Mouse (Mus musculus): ENCODE data around the gene Gm6526.
"Not testable (repeated sequence)": the region's sequence is repeated elsewhere in the genome, so short reads cannot be mapped to it uniquely, and the experiment has no call there.

Gm6526 gene

DNA sequence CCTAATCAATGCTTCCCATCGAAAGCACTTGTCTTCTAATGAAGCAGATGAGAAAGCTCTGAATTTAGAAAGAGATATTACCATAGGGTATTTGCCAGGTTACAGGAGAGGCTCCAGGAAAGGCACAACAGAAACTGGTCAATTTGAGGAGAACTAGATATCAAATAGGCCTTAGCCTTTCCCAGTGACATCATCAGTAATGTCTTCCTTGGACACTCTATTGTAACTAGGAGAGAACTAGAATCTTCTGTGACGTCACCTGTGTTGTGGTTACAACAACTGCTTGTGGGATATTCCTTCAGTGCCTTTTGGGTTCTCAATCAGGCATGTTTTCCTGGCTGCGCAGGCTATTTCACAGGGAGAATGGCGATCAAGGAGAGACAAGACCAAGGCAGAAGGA, at the start of gene Gm6526:
Gene Gm6526 (plus strand): TSS at position 301 of the 400 bp plus-strand sequence.
- not testable (repeated sequence) for DNase-seq (ENCODE audit: low read depth)

DNA sequence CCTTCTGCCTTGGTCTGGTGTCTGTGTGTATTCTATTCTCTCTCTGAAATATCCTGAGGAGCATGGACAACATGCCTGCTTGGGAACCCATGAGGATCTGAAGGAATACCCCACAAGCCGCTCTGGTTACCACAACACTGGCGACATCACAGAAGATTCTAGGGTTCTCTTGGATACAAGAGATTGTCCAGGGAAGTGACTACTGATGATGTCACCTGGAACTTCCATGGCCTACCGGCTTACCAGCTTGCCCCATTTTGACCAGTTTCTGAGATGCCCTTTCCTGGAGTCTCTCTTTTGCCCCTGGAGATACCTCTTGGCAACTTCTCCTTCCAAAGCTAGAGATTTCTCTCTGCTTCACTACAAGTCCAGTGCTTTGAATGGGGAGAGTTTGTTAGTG, 20.3 kb upstream of the Gm6526 start, which contains the start of gene Gm16506:
Gene Gm16506 (minus strand): TSS at position 101 of the 400 bp plus-strand sequence.
- not testable (repeated sequence) for DNase-seq (ENCODE audit: low read depth)

DNA sequence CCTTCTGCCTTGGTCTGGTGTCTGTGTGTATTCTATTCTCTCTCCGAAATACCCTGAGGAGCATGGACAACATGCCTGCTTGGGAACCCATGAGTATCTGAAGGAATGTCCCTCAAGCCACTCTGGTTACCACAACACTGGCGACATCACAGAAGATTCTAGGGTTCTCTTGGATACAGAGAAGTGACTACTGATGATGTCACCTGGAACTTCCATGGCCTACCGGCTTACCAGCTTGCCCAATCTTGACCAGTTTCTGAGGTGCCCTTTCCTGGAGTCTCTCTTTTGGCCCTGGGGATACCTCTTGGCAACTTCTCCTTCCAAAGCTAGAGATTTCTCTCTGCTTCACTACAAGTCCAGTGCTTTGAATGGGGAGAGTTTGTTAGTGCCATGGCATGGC, 37.0 kb downstream of the Gm6526 start, which contains the start of gene Gm8180:
Gene Gm8180 (minus strand): TSS at position 101 of the 400 bp plus-strand sequence.
- not testable (repeated sequence) for DNase-seq (ENCODE audit: low read depth)

DNA sequence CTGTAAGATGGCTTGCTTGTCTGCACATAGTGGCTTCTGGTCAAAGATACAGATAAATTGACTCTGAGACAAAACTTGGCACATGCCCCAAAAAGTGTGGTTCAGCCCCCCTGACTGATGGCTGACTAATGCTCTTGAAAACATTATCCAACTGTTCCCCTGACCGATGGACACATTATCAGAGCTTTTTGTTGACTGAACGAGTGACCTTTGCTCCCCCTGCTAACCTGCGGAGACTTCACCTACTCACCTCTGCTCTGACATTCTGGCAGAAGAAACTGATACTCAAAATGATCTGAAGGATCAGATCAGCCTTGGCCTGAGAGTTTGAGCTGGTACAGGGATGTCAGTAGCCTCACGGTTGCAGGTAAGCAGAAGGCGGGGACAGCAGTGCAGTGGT, 46.1 kb downstream of the Gm6526 start:
- not testable (repeated sequence) for DNase-seq (ENCODE audit: low read depth)

DNA sequence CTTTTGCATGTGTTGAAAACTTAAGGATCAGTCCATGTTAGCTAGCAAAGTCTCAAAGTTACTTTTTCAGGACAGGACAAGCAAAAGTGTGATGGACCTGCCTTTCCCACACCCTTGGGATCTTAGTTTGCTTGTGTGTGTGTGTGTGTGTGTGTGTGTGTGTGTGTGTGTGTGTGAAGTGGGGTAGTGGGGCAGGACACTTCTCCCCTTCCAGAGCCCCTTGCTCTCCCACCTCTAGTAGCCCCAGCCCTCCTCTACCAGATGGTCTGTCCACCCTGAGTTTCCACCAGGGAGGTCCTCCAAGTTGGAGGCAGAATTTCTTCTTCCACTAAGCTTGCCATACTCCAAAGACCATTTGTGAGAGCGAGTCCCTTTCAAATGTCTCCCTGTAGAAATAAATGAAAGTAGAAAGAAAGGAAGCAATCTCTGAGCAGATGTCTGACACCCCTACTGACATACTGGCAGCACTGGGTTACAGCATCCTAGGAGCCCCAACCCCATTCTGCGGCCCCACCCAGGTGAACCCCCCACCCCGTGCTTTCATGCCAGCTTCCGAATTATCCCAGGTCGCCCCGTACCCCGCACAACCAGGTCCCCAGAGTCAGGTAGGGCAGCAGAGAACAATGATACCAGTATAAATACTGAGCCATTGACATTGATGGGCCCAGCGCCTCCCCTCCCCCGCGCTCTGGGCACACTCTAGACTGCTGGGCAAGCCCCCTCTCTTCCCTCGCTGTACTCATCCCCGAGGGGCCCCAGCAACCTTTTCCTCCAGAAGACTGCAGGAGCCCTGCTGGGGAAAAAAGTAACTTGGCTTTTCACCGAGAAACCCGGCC, 48.6 kb downstream of the Gm6526 start:
- DNase-seq (ENCODE audit: low read depth) = no peak

DNA sequence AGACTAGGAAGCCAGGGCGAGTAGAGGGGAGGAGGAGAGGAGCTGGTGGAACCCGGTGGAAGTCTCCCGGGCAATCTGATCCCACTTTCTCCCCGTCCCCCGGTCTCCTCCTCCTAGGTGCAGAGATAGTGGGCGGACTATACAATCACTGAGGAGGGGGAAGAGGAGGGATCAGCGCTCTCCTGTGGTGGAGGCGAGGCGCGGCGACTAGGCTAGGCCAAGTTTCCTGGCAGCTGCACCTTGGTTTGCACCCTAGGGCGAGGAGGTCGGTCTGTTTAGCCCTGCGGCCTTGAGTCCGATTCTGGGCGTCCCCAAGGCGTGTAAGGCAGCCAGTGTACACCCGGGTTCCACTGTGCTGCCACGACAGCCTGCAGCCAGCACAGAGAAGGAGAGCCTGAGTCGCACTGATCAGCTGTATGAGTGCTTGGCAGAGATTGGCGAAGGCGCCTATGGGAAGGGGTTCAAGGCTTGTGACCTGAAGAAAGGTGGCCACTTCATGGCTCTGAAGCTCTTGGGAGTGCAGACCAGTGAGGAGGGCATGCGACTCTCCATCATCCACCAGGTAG, 49.3 kb downstream of the Gm6526 start:
- not testable (repeated sequence) for DNase-seq (ENCODE audit: low read depth)

DNA sequence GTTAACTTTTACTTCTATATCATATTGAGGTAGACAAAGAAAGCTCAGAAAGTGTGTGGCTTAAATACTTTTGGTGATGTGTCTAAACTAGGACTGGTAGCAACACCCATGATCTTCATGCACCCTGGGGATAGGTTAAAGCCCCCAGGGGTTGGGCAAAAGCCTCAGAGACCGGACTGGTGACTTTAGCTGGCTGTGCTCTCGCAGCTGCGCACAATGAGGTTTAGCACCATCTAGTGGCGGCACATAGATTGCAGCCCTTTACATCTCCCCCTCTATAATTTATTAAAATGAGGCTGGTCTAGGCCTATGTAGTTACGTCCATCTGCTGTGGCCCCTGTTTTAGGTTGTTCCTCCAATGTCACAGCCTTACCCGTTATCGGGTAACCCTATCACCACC, 56.8 kb downstream of the Gm6526 start:
- not testable (repeated sequence) for DNase-seq (ENCODE audit: low read depth)
